7 mouse cellular contexts compared by ENCODE assay signal in the genomic region with DNA sequence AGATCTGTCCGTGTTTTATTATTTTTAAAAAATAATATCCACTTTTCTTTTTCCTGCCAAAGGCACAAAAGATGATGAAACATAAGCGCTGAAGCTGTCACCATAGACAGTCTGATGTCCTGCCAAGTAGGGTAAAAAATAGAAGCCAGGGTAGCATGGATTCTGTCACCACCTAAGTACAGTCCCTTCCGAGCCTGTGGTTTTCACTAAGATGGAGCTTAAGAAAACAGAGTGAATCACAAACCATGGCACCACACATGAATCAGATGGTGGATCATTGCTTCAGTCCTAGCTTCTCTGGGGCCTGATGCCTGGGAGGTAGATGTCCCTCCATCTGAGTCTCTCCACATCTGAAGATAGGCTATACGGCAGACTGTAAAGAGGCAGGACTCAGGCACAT. TPM values are rescaled to one million over a fixed set of nuclear protein-coding genes. Genes with fewer than 3 reads are reported as not detected.
"Had no signal": no experiment of that assay in that cellular context is flagged by ENCODE, and none has a peak within 500 bp of the region (broad histone marks: within the 10 kb centered on the region; RNA-seq: fewer than 3 reads in every experiment).

No protein-coding gene starts in this region.

- DNase-seq: kidney, postnatal 14 days; left cerebral cortex, postnatal 4 days; lung, adult 18-20 months; lung, postnatal 36 days; right cerebral cortex, postnatal 14 days; thymus, postnatal 14 days had no signal

RNA-seq across cellular contexts. Expression of gene Fmod, which starts 55.9 kb away (rescaled TPM):
- total RNA-seq: megakaryocyte progenitor cell, adult 5-6 weeks had no signal

RNA-seq across cellular contexts. Expression of gene Prelp, which starts 60.0 kb away (rescaled TPM):
- total RNA-seq: megakaryocyte progenitor cell, adult 5-6 weeks had no signal
